Mouse (Mus musculus) midbrain, embryonic 15.5 days (tissue): ENCODE measurements around the gene Olfr739. TPM values are rescaled to one million over a fixed set of nuclear protein-coding genes. Genes with fewer than 3 reads are reported as not detected.

Experiments
- ATAC-seq: fragments of 200-750 bp; cut with Nextera tagmentation; replicated peaks from 2 replicates; pipeline ENCODE4 v1.8.0; 2017; ENCODE audit warnings: moderate TSS enrichment
- H3K27ac ChIP-seq: fragments of 300-500 bp; sonication (generic); 2 replicates; pipeline ENCODE4 v1.5.1; 2015; ENCODE audit warnings: mild to moderate bottlenecking, inconsistent platforms
- H3K27me3 ChIP-seq: fragments of 300-500 bp; sonication (generic); replicated peaks from 2 replicates; pipeline ENCODE4 v1.6.1; 2015; ENCODE audit warnings: inconsistent platforms
- H3K36me3 ChIP-seq: fragments of 300-500 bp; sonication (generic); replicated peaks from 2 replicates; pipeline ENCODE4 v1.6.1; 2015; ENCODE audit warnings: inconsistent platforms
- H3K4me1 ChIP-seq: fragments of 300-500 bp; sonication (generic); 2 replicates; pipeline ENCODE4 v1.6.1; 2015; ENCODE audit warnings: inconsistent platforms
- H3K4me2 ChIP-seq: fragments of 300-500 bp; sonication (generic); 2 replicates; pipeline ENCODE4 v1.6.1; 2015; ENCODE audit warnings: inconsistent platforms, mild to moderate bottlenecking, moderate library complexity
- H3K4me3 ChIP-seq: fragments of 300-500 bp; sonication (generic); 2 replicates; pipeline ENCODE4 v1.5.1; 2015; ENCODE audit warnings: mild to moderate bottlenecking, inconsistent platforms
- H3K9ac ChIP-seq: fragments of 300-500 bp; sonication (generic); 2 replicates; pipeline ENCODE4 v1.6.1; 2015; ENCODE audit warnings: mild to moderate bottlenecking, inconsistent platforms
- H3K9me3 ChIP-seq: fragments of 300-500 bp; sonication (generic); 2 replicates; pipeline ENCODE4 v1.6.1; 2016; ENCODE audit warnings: inconsistent platforms
- WGBS: fragments of 180-500 bp; shearing (Covaris S2); methylation state at CpG from one replicate; pipeline ENCODE4 v1.1.7; 2015; ENCODE audit warnings: mixed read lengths; 5-methylcytosine and 5-hydroxymethylcytosine counted together
- polyA plus RNA-seq: library from polyadenylated mRNA; unstranded; fragments of >200 nt; fragmentation: Nextera tagmentation; extraction: Ambion mirVana; gene quantifications from 2 replicates; pipeline ENCODE4 v1.2.1, GENCODE M21; 2015

Olfr739 gene
- not detected in 2 replicates for polyA plus RNA-seq

GRCm38 (mm10) chr14:50418326-50418725, at the start of gene Olfr739:
Gene Olfr739, plus strand, starts transcription at chr14:50418626.
- Histone ChIP-seq H3K9ac (no peak within 1 kb of the TSS), H3K4me1 (no peaks in the 10 kb centered on the region), H3K27me3 (no peaks in the 10 kb centered on the region), H3K9me3 (no peaks in the 10 kb centered on the region), H3K36me3 (no peaks in the 10 kb centered on the region), H3K27ac (no peak within 1 kb of the TSS), H3K4me3 (no peak within 1 kb of the TSS), H3K4me2 (no peak within 1 kb of the TSS)
- 81% methylated on average over 2 of the region's 2 CpGs for WGBS
- ATAC-seq, result no peak

GRCm38 (mm10) chr14:50380863-50381262, 37.6 kb upstream of the Olfr739 start, which contains the start of gene Olfr736:
Gene Olfr736, plus strand, starts transcription at chr14:50381163.
- H3K27me3 ChIP-seq, result no peaks in the 10 kb centered on the region
- no peaks in the 10 kb centered on the region for H3K4me1 ChIP-seq
- no peaks in the 10 kb centered on the region for H3K36me3 ChIP-seq
- WGBS, result 90% methylated on average over 2 of the region's 2 CpGs
- H3K4me3 ChIP-seq, result no peak within 1 kb of the TSS
- no peak within 1 kb of the TSS for H3K9ac ChIP-seq
- ATAC-seq, result no peak
- no peaks in the 10 kb centered on the region for H3K9me3 ChIP-seq
- H3K27ac ChIP-seq, result no peak within 1 kb of the TSS
- no peak within 1 kb of the TSS for H3K4me2 ChIP-seq

GRCm38 (mm10) chr14:50407268-50407667, 11.2 kb upstream of the Olfr739 start, which contains the start of gene Olfr738:
Gene Olfr738, plus strand, starts transcription at chr14:50407568.
- Histone ChIP-seq H3K9ac (no peak within 1 kb of the TSS), H3K4me1 (no peaks in the 10 kb centered on the region), H3K36me3 (no peaks in the 10 kb centered on the region), H3K4me3 (no peak within 1 kb of the TSS), H3K27ac (no peak within 1 kb of the TSS), H3K4me2 (no peak within 1 kb of the TSS), H3K9me3 (no peaks in the 10 kb centered on the region), H3K27me3 (no peaks in the 10 kb centered on the region)
- WGBS, result 88% methylated on average over 1 of the region's 1 CpGs
- ATAC-seq, result no peak

DNA sequence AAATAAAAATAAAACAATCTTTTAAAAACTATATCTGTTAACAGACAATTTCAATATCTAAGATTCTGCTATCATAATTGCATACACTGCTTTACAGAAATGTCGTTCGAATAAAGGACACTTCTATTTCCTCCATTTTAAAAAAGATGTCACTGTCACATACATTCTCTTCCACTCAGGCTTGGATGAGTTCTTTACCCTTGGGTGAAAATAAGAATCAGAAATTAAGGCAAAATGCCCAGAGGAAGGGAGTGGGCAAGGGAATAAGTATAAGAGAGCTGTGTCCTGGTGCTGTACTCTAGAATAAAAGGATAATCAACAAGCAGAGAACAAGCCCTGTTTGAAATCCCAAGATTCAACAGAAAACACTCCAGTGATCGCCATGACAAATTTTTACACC, 26.8 kb downstream of the Olfr739 start, which contains the start of gene Olfr740:
Olfr740 (plus strand) TSS at position 301 of the 400 bp plus-strand sequence.
- Histone ChIP-seq H3K9me3 (no peaks in the 10 kb centered on the region), H3K27ac (no peak within 1 kb of the TSS), H3K9ac (no peak within 1 kb of the TSS), H3K4me3 (no peak within 1 kb of the TSS), H3K27me3 (no peaks in the 10 kb centered on the region), H3K36me3 (no peaks in the 10 kb centered on the region), H3K4me2 (no peak within 1 kb of the TSS), H3K4me1 (no peaks in the 10 kb centered on the region)
- no peak for ATAC-seq
- WGBS, result 80% methylated on average over 3 of the region's 3 CpGs

GRCm38 (mm10) chr14:50472438-50472837, 54.0 kb downstream of the Olfr739 start, which contains the start of gene Olfr741:
Gene Olfr741, plus strand, starts transcription at chr14:50472738.
- Histone ChIP-seq H3K4me1 (no peaks in the 10 kb centered on the region), H3K36me3 (no peaks in the 10 kb centered on the region), H3K9me3 (no peaks in the 10 kb centered on the region), H3K4me3 (no peak within 1 kb of the TSS), H3K9ac (no peak within 1 kb of the TSS), H3K27ac (no peak within 1 kb of the TSS), H3K27me3 (no peaks in the 10 kb centered on the region), H3K4me2 (no peak within 1 kb of the TSS)
- no peak for ATAC-seq
- WGBS, result 65% methylated on average over 2 of the region's 2 CpGs

Other genes with a start within 250 kb of the Olfr739 start
- not detected in 2 replicates for gene Olfr730, start 230.4 kb upstream of the Olfr739 start, polyA plus RNA-seq
- gene Olfr731, start 176.8 kb upstream of the Olfr739 start, polyA plus RNA-seq, result not detected in 2 replicates
- gene Olfr732, start 134.4 kb upstream of the Olfr739 start, polyA plus RNA-seq, result not detected in 2 replicates
- gene Olfr733, start 117.1 kb upstream of the Olfr739 start, polyA plus RNA-seq, result not detected in 2 replicates
- not detected in 2 replicates for gene Olfr734, start 91.9 kb upstream of the Olfr739 start, polyA plus RNA-seq
- not detected in 2 replicates for gene Olfr735, start 69.8 kb upstream of the Olfr739 start, polyA plus RNA-seq
- gene Tlr11, start 60.7 kb upstream of the Olfr739 start, polyA plus RNA-seq, result not detected in 2 replicates
- not detected in 2 replicates for gene Olfr736, start 37.5 kb upstream of the Olfr739 start, polyA plus RNA-seq
- gene Olfr738, start 11.1 kb upstream of the Olfr739 start, polyA plus RNA-seq, result not detected in 2 replicates
- not detected in 2 replicates for gene Olfr740, start 26.9 kb downstream of the Olfr739 start, polyA plus RNA-seq
- gene Olfr741, start 54.1 kb downstream of the Olfr739 start, polyA plus RNA-seq, result not detected in 2 replicates
- not detected in 2 replicates for gene Olfr742, start 85.0 kb downstream of the Olfr739 start, polyA plus RNA-seq
- gene Olfr743, start 103.2 kb downstream of the Olfr739 start, polyA plus RNA-seq, result not detected in 2 replicates
- gene Olfr744, start 196.3 kb downstream of the Olfr739 start, polyA plus RNA-seq, result not detected in 2 replicates
- not detected in 2 replicates for gene Olfr745, start 220.8 kb downstream of the Olfr739 start, polyA plus RNA-seq
- gene Olfr746, start 228.5 kb downstream of the Olfr739 start, polyA plus RNA-seq, result not detected in 2 replicates